Mouse (Mus musculus): ENCODE measurements at regions not wholly inside any gene's neighbourhood (a gene's known extent, or its start where the extent isn't known, plus 50 kb on each side); places are given as distances from the start of the nearest gene placed in this dataset.

DNA sequence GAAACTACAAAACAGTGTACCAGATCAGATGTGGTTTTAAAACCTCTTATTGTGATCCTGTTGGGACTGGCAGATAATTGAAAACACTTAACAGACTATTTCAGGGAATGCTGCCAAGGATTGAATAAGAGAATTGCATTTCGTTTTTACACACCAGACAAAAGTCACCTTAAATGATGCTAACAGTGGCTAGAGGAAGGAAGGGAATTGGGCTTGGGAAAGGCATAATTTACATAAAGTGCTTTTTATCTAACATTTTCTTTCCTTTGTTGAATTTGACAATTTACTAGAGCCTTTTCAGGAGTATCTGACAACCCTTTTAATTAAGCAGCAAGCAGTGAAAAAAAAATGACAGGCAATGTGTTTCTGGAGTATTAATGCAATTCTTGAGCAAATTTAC lies 250.9 kb downstream of the Hdgfl1 start:
- no peak for TF ChIP-seq EP300 (IDR thresholded peaks at IDR 0.05; ENCODE audit: insufficient read depth, low read depth, low read length)
- no peak for TF ChIP-seq CTCF (IDR thresholded peaks at IDR 0.05)
- TF ChIP-seq POLR2A (IDR thresholded peaks at IDR 0.05; ENCODE audit: insufficient read depth, low read depth, low read length), result no peak
